Mouse (Mus musculus) spleen, adult 2 months (tissue): ENCODE measurements around the gene Iqschfp. TPM values are rescaled to one million over a fixed set of nuclear protein-coding genes. Genes with fewer than 3 reads are reported as not detected.

Experiments
- DNase-seq, 2 experiments: peaks; one replicate each; pipeline versions ENCODE4 v3.0.0 to v3.0.0-alpha.2; 2012 to 2021; ENCODE audit warnings: low spot score in 2 of 2, low read depth in 1 of 2
- H3K27ac ChIP-seq: fragments of 200-500 bp; 2 replicates; pipeline ENCODE4 v1.5.1; 2012; ENCODE audit warnings: low read length, inconsistent platforms; ENCODE audit not compliant: insufficient read depth
- H3K27me3 ChIP-seq: fragments of 200-500 bp; 2 replicates; pipeline ENCODE4 v1.6.1; 2012; ENCODE audit warnings: mild to moderate bottlenecking, moderate library complexity, low read length, inconsistent platforms; ENCODE audit not compliant: control insufficient read depth, insufficient read depth
- H3K36me3 ChIP-seq: fragments of 200-500 bp; 2 replicates; pipeline ENCODE4 v1.6.1; 2012; ENCODE audit warnings: mild to moderate bottlenecking, low read length, inconsistent platforms; ENCODE audit not compliant: control insufficient read depth, insufficient read depth
- H3K4me1 ChIP-seq: fragments of 200-500 bp; 2 replicates; pipeline ENCODE4 v1.6.1; 2011; ENCODE audit warnings: inconsistent platforms; ENCODE audit not compliant: control insufficient read depth, insufficient read depth, insufficient read length
- H3K4me3 ChIP-seq: fragments of 200-500 bp; 2 replicates; pipeline ENCODE4 v1.5.1; 2011; ENCODE audit warnings: mild to moderate bottlenecking, inconsistent platforms; ENCODE audit not compliant: insufficient read depth, insufficient read length; ENCODE audit errors: extremely low read depth
- CTCF ChIP-seq: fragments of 200-500 bp; IDR thresholded peaks from 2 replicates; pipeline ENCODE4 v1.5.1; 2011; ENCODE audit warnings: mild to moderate bottlenecking, inconsistent platforms; ENCODE audit not compliant: insufficient read depth, insufficient read length, insufficient replicate concordance; ENCODE audit errors: extremely low read depth
- POLR2A ChIP-seq: fragments of 200-500 bp; IDR thresholded peaks from 2 replicates; pipeline ENCODE4 v1.6.1; 2011; ENCODE audit warnings: low read depth, low read length, inconsistent platforms
- WGBS: fragments of 180-500 bp; shearing (Covaris S2); methylation state at CpG from one replicate; pipeline ENCODE4 v1.1.7; 2018; 5-methylcytosine and 5-hydroxymethylcytosine counted together
- polyA plus RNA-seq: library from polyadenylated mRNA; depleted of rRNA; stranded (reverse); fragments of >200 nt; gene quantifications from 2 replicates; pipeline ENCODE4 v1.2.3, GENCODE M21; 2012

Iqschfp gene
- polyA plus RNA-seq, 1 experiment, result not detected

DNA sequence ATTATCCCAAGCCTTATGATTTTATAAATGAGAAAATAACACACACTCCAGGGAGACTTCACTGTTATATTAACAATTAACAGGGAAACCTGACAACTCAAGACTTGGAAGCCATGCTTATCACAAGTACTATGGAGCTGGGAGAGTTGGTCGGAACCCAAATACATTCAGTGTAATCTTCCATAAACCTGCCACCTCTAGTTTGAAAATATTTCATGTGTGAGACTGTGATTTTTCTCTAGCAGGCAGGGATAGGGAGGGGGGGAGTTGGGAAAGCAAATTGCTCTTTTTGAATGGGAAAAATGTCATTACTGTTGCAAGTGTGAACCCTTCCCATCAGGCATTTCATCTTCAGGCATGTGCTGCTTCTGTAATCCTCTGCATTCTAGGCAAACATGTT lies 304.9 kb downstream of the Iqschfp start:
- 86% methylated on average over 1 of the region's 1 CpGs for WGBS
- no peaks in the 10 kb centered on the region for H3K36me3 ChIP-seq
- TF ChIP-seq POLR2A (no peak), CTCF (no peak)
- no peaks in the 10 kb centered on the region for H3K27me3 ChIP-seq
- no peak overlapping the region for H3K27ac ChIP-seq
- DNase-seq, result no peak
- no peak overlapping the region for H3K4me3 ChIP-seq
- no peaks in the 10 kb centered on the region for H3K4me1 ChIP-seq

DNA sequence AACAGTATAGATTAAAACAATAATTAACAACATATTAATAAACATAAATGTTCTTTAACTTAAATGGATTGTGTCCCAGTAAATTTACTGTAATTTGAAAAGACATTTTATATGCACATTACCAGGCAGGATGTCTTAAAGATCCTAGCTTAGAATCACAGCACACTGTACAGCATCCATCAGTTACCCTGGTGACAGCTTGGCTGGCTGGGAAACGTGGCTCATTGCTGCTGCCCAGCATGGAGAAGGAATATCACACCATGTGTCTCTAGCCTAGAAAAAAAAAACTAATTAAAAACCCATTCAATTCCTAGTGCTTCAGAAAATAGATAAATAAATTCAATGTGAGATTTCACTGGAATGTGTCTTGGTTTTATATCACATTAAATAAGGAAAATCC lies 309.2 kb downstream of the Iqschfp start:
- H3K27ac ChIP-seq, result no peak overlapping the region
- 56% methylated on average over 1 of the region's 1 CpGs for WGBS
- no peak for DNase-seq
- H3K4me1 ChIP-seq, result no peaks in the 10 kb centered on the region
- H3K4me3 ChIP-seq, result no peak overlapping the region
- no peaks in the 10 kb centered on the region for H3K36me3 ChIP-seq
- no peak for TF ChIP-seq POLR2A
- no peak for TF ChIP-seq CTCF
- H3K27me3 ChIP-seq, result no peaks in the 10 kb centered on the region

DNA sequence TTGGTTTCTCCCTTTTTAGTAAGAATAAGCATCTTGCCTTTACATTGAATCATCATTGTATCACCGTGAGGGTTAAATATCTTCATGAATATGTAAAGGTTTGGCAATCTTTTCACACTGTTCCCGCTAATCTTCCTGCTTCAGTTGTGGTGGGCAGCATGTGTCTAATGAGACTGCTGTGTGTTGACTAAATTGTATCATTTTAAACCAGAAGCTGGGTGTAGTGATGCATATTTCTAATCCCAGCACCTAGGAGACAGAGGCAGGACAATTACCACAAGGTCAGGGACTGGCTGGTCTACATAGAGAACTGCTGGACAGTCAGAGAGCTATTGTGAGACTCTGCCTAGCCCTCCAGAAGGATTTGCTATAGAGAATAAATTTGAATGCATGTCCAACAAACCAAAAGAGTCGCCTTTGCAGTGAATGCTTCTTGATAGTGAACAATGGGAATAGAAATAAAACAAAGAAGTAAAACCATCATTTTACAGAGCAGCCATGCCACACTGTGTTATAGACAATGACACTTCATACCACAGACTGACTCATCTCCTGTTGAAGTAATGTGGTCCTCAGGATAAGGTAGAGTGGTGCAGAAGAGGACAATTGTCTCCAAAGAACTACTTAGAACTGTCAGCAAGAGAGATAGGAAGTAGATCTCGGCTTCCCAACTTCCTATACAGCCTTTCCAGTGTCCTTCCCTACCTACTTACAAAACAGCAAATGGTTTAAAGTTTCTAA lies 310.3 kb downstream of the Iqschfp start:
- no peak overlapping the region for H3K27ac ChIP-seq
- H3K36me3 ChIP-seq, result no peaks in the 10 kb centered on the region
- H3K4me1 ChIP-seq, result no peaks in the 10 kb centered on the region
- TF ChIP-seq CTCF (no peak), POLR2A (no peak)
- no peaks in the 10 kb centered on the region for H3K27me3 ChIP-seq
- no peak for DNase-seq
- WGBS, result 67% methylated on average over 4 of the region's 4 CpGs
- no peak overlapping the region for H3K4me3 ChIP-seq

DNA sequence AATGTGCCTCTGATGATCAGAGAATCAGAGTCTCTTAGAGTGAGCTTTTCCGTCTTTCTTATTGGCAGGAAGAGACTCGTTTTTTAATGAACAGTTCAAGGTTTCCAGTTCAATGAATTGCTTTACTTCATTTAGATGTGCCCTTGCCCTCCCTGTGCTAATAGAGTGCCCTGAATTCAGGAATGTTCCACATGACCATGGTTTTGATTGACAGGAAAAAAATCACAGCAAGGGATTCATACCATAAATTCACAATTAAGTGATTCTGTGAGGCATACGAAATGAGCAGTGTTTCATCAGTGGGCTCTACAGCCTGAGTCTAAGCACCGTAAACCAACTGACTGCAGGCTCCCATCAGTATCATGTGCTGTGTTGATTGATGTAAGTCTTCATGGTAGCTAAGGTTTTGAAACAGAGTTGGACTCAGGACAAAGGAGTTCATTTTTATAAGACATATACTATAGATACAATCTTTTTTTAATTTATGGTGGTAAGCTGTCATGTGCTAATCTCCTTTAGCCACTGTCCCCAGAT lies 312.0 kb downstream of the Iqschfp start:
- Histone ChIP-seq H3K27ac (no peak overlapping the region), H3K27me3 (no peaks in the 10 kb centered on the region), H3K4me3 (no peak overlapping the region), H3K36me3 (no peaks in the 10 kb centered on the region), H3K4me1 (no peaks in the 10 kb centered on the region)
- WGBS, result 71% methylated on average over 4 of the region's 4 CpGs
- no peak for DNase-seq
- TF ChIP-seq POLR2A (no peak), CTCF (no peak)

DNA sequence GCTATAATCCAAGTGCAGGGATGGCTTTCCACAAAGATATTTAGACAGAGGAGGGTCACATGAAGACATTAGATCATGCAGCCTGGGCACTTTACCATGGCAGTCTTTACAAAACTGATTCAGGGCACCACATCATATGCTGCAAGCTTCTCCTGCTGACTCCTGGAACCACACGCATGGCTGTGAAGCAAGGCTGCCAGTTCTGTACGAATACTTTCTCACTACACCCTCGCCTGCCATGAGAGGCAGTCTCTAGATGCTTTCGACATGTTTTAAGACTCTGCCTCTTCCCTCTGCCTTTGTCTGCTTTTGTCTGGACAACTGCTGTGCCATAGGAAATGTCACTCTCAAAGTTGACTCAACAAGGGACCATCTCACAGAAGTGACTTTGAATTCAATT lies 318.4 kb downstream of the Iqschfp start:
- Histone ChIP-seq H3K27me3 (no peaks in the 10 kb centered on the region), H3K36me3 (no peaks in the 10 kb centered on the region), H3K27ac (no peak overlapping the region), H3K4me1 (no peaks in the 10 kb centered on the region), H3K4me3 (no peak overlapping the region)
- TF ChIP-seq CTCF, result no peak
- TF ChIP-seq POLR2A, result no peak
- WGBS, result 87% methylated on average over 4 of the region's 4 CpGs
- DNase-seq, result no peak

DNA sequence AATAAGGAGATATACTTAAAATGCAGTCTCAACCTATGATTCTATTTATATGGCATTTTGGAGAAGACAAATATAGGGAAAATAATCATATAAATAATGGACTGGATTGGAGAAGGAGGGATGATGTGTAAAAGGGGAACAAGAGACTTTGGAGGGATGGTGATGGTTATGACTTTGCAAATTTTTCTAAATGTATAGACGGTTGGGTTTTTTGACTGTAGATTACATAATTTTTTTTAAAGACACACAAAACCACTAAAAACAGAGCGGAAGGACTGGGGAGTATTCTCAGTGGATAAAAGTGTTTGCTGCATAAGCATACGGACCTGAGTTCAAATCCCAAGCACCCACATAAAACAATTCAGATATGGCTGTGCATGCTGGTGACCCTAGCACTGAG lies 329.4 kb downstream of the Iqschfp start:
- Histone ChIP-seq H3K36me3 (no peaks in the 10 kb centered on the region), H3K4me3 (no peak overlapping the region), H3K27me3 (no peaks in the 10 kb centered on the region), H3K4me1 (no peaks in the 10 kb centered on the region), H3K27ac (no peak overlapping the region)
- TF ChIP-seq CTCF (no peak), POLR2A (no peak)
- DNase-seq, result no peak
- WGBS, result 42% methylated on average over 3 of the region's 3 CpGs

DNA sequence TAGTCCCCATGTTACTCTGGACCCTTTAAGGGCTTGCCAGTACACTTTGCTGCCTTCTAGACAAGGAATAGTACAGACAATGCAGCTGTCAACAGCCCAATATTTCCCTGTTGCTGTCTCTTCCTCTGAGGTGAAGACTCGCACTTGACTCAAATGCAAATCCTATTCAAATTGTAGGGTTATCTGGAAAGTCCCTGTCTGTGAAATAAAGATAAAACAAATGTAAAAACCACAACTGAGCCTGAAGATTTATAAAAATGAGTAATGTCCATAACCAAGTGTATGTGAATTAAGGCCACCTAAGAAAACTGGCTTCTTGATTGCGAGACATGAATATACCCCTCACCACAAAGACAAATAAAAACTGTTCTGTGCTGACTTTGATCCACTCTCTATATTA lies 347.9 kb downstream of the Iqschfp start:
- Histone ChIP-seq H3K4me1 (no peaks in the 10 kb centered on the region), H3K4me3 (no peak overlapping the region), H3K36me3 (no peaks in the 10 kb centered on the region), H3K27ac (no peak overlapping the region), H3K27me3 (no peaks in the 10 kb centered on the region)
- TF ChIP-seq CTCF (no peak), POLR2A (no peak)
- no peak for DNase-seq
- WGBS, result 83% methylated on average over 2 of the region's 2 CpGs

DNA sequence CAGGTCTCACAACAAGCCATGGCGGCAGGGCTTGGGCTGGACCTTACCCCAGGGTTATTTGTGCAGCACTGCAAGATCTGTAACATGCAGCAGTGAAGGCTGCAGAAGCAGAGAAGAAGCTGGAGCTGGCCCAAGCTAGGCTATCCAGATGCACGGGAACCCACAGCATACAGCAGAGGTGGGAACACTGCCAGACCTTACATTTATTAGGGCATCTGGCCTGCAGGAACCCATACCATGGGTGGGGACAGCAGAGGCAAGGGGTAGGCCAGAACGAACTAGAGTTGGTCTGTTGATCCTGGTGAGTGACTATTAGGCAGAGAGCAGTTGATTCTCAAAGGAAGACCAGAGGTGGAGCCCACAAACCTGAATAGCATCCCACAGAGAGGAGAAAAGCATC lies 351.2 kb downstream of the Iqschfp start:
- TF ChIP-seq CTCF (no peak), POLR2A (no peak)
- H3K36me3 ChIP-seq, result no peaks in the 10 kb centered on the region
- no peak overlapping the region for H3K4me3 ChIP-seq
- no peaks in the 10 kb centered on the region for H3K27me3 ChIP-seq
- DNase-seq, result no peak
- WGBS, result 66% methylated on average over 3 of the region's 3 CpGs
- H3K4me1 ChIP-seq, result no peaks in the 10 kb centered on the region
- no peak overlapping the region for H3K27ac ChIP-seq
